Mouse (Mus musculus) urinary bladder, postnatal 4 days (tissue): Measurements from ENCODE around the gene Rere.
"Not testable (repeated sequence)": the region's sequence is repeated elsewhere in the genome, so short reads cannot be mapped to it uniquely, and the experiment has no call there.

Source experiments
- DNase-seq, 2 experiments: peaks; one replicate each; pipeline ENCODE4 v3.0.0; 2021 to 2022; ENCODE audit warnings: low spot score in 2 of 2

Rere gene

GRCm38 (mm10) chr4:150254416-150254815, 27.0 kb upstream of the Rere start:
- no peak for DNase-seq

DNA sequence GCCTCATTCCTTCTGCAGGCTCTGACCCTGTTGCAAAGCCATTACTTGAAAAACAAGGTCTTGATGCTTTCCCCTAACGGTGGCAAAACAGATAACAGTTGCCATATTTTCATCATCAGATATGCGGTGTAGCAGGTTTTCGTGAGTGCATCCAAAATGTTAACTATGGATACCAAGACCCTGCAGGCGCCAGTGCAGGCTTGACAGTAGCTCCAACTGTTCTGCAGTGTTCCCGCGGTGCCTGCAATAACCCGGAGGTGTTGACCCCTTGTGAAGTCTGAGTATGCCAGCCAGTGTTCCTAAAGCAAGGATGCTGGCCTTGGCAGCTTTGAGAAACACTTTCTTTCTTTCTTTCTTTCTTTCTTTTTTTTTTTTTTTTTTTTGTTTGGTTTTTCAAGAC, 26.3 kb upstream of the Rere start:
- no peak for DNase-seq

- DNase-seq = peak; percentile 77 to 91
Measured at GRCm38 (mm10) chr4:150257252-150258204, 23.9 kb upstream of the Rere start.

DNA sequence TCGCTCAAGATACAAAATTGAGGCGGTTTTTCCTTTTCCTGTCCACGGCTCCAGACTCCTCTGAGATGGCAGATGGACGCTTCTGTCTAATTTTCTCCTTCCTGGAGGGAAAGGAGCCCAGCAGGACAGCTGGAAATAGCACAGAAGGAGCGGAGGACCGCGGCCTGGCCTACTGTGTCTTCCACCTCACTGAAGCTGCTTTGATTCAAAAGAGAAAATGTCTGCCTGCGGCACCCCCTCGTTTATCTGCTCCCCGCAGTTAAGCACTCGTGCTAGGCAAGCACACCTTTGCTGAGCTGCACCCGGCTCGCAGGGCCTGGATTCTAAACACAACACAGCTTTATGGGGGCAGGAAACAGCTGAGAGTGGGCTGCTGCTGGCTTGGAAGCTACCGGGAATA, 23.1 kb upstream of the Rere start:
- no peak for DNase-seq

DNA sequence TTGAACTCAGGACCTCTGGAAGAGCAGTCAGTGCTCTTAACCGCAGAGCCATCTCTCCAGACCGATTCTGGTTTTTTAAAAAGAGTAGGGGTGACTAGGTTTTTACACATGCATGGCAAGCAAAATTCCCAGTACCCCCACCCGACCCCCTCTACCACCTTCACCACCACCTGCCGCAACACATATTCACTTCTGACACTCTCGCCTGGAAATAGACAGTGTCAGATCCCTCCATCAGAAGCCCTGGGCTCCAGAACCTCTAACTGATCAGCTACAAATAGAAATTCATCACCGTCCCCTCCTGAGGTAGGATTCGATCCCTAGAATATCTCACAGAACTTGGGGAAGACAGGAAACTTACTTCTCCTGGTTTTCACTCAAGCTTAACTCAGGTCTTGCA, 21.9 kb upstream of the Rere start:
- no peak for DNase-seq

DNA sequence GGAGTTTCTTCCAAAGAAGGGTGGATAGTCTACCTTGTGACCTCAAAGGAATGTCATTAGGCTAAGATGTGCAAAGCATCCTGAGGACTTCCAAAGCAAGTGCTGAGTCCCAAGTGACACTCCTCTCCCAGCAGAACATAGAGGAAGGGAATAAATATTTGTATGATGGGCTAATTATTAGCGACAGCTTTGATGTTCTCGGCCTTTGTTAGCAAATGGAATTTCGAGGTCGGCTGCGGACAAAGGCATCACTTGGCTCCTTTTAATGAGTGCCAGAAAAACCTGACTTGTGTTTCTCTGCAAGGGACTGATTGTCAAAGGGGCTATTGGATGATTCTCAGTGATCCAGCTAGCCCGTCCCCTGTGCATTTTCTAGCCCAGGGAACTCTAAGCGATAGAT, 21.3 kb upstream of the Rere start:
- no peak for DNase-seq

DNA sequence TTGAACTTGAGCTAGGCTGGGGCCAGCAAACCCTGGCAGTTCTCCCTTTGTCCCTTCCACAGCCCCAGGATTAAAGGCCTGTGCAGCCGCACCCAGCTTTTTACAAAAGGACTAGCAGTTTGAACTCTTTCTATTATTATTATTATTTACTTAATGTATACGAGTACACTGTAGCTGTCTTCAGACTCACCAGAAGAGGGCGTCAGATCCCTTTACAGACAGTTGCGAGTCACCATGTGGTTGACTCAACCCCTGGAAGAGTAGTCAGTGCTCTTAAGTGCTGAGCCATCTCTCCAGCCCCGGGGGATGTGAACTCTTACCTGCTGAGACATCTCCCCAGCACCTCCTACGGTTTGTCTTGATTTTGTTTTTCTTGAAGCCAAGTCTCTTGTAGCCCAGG, 20.7 kb upstream of the Rere start:
- DNase-seq = no peak

DNA sequence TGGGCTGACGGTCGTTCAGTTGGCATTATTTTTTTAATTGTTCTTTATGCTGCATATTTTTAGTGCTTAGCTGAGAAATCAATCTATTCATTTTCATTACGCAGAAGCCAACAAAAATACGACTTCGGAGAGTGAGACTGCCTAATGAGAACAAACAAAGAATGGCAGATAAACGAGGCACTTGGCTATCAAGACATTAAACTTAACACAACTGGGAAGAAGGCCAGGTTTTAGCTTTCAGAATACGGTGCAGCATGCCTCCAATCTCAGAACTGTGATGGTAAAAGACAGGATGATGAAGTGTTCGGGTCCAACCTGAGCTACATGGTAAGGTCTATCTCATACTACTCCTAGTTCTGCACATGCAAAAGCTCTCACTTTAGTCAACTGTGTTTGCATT, 19.1 kb upstream of the Rere start:
- DNase-seq = no peak

DNA sequence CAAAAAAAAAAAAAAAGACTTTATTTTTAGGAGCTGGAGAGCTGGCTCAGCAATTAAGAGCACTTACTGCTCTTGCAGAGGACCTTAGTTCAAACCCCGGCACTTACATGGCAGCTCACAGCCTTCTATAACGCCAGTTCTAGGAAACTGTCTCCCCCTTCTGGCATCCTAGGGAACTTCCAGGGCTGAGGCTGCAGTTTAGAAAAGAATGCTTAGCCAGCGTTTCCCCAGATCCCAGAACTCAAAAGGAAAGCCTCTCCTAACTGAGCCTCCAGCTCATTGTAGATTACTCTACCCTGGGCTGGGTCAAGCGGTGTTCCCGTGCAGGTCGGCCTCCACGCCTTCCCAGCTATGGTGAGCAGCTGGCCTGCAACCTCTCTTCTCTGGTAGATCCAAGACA, 16.5 kb upstream of the Rere start:
- no peak for DNase-seq

DNA sequence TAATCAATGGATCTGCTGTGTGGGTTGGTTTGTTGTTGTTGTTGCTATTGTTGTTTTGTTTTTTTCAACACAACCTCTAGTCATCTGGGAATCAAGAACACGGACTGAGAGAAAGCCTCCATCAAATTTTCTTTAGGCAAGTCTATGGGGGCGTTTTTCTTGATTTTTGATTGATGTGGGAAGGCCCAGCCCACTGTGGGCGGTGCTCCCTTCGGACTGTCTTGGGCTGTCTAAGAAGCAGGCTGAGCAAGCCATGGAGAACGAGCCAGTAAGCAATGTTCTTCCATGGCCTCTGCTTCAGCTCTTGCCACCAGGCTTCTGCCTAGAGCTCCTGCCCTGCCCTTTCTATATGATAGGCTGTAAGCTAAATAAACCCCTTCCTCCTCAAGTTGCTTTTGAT, 16.0 kb upstream of the Rere start:
- no peak for DNase-seq

DNA sequence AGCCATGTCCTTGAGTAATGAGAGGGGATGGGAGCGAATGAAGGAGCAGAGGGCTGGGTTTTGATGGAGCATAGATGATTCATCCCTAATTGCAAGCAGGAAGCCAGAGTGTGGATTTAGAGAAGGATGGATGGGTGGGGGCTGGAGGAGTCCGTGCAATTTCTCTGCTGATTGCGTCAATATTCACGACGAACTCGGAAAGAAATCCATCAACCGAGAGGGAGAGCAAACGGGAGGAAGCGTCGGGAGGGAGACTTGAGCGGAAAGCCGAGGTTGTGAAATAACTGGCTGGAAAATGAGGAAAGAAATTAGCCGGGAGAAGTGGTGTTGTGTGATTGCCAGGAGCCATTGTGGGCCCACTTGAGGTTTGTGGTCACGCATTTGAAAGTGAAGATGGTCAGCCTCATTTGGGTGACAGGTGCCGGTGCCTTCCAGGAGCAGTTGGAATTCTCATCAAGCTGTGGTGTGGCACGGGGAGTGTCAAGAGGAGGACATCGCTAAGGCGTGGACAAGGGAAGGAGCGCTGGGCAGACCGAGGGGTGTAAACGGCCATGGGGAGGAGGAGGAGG, 14.7 kb upstream of the Rere start:
- no peak for DNase-seq

- no peak for DNase-seq
Measured at GRCm38 (mm10) chr4:150268674-150269653, 12.5 kb upstream of the Rere start.

DNA sequence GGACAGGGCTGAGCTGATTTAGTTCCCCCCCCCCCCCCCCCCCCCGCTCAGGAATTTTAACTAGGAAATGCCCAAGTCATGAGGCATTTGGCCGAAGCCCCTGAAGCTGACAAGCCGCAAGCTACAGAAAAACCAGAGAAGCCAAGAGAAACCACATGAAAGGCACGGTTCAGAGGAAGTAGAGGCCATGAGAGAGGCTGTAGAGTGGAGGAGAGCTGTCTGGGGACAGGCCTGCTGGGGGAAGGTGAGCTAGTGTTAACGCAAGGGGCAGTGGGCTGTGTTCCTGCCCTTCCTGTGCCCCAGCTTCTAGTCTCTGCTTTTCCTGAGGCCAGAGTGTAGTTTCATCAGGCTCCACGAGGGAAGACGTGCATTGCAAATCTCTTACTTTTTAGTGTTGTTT, 11.8 kb upstream of the Rere start:
- peak in 1 of 2 experiments; percentile 50 for DNase-seq

DNA sequence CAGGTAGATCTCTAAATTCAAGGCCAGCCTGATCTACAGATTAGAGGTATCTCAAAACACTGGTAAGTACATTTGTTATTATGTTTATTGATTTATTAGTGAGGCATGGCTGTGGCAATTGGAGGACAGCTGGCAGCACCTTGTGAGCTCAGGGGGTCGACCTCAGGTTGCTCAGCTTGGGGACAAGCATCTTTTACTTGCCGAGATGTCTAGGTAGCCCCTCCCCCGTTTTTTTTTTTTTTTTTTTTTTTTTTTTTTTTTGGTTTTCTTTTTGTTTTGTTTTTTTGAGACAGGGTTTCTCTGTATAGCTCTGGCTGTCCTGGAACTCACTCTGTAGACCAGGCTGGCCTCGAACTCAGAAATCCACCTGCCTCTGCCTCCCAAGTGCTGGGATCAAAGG, 10.7 kb upstream of the Rere start:
- DNase-seq = not testable (repeated sequence)

DNA sequence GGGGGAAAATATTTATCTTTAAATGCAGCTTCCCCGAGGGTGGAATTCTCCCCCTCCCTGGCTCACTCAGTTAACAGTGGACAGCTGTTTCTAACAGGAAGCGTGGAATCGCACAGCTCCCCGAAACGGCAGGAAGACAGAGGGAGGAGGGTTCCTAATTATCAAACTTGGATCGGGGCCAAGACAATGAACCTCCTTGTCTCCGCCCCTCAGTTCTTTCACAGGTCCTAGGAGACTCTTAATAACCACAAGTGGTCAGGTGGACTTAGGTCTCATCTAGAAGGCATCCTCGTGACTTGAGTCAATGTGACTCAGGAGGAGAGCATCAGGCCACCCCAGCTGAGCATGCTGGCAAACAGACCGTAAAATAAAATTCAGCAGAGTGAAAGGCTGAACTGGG, 8.7 kb upstream of the Rere start:
- DNase-seq = peak; percentile 43 to 60

DNA sequence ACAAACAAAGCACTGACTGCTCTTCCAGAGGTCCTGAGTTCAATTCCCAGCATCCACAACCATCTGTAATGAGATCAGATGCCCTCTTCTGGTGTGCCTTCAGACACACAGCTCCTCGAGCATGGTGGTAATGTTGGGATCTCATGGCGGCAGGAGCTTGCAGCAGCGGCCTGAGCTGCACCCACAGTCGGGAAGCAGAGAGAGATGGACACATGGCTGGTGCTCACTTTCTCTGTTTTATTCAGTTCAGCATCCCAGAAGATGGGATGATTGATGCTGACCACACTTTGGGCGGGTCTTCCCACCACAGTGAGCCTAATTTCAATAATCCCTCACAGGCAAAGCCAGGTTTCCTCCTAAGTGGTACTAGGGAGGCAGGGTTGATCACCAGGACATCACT, 5.9 kb upstream of the Rere start:
- peak in 1 of 2 experiments; percentile 33 for DNase-seq

DNA sequence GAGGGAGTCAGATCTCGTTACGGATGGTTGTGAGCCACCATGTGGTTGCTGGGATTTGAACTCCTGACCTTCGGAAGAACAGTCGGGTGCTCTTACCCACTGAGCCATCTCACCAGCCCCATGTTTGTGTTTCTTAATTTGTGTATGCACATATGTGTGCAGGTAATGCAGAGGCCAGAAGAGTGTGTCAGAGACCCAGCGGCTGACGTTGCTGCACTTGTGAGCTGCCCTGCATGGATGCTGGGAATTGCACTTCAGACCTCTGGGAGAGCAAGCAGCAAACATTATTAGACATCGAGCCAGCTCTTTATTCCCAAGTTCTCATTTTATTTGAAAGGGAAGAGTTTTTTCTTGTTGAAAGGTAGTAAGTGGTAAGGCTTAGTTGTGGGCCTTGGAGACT, 2.1 kb upstream of the Rere start:
- peak in 1 of 2 experiments; percentile 29 for DNase-seq

DNA sequence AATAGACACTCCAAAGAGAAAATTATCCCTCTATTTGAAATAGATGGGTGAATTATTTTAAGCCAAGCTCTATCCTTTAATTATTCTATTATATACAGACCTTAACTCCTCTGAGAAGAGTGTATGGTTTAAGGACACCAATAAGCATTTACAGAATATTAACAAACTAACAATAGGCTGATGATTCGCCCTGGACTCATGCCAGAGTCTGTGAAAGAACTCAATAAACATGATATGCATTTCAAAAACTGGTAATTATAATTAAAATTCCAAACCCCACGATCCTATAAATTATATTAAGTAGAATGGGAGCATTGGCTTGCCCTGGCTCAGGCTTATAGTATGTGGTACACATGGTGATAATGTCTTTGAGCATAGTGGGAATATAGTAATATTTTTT, 1.4 kb upstream of the Rere start:
- DNase-seq = peak in 1 of 2 experiments; percentile 26

- DNase-seq = peak in 1 of 2 experiments; percentile 54
Measured at GRCm38 (mm10) chr4:150280459-150280858, 987 bp upstream of the Rere start.

GRCm38 (mm10) chr4:150281891-150282630, 615 bp downstream of the Rere start:
- DNase-seq = peak; percentile 39 to 60

DNA sequence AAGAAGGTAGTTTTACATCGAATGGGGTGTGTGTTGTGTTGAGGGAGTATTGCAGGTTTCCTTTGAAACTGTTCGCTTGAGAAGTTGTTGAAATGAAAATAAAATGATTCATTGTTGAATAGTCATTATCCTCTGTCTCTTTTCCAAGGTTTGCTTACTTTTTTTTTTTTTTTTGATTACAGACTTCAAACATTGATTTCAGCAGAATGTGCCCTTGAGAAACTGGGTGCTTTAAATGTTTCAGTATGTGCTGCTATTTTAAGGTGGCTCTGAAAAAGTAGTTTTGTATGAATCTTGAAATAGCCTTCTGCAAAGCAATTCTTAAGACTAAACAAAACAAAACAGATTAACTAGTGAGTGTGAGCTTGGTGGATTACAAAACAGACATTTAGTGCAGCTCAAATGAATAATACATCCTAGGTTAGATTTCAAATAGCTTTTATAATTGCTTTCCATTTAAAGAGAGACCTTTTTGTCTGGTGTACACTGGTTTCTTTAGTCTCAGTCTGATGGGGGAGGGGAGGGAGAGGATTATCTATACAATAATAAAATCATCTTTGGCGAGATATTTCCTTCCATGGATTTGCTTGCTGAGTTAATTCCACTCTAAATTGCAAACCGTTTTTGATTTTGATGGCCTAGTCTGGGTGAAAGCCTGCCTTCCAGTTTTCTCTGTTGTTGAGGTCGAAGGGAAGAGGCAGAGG, 1.3 kb downstream of the Rere start:
- no peak for DNase-seq
